ENCODE assay signal across 25 mouse cellular contexts in genomic region chr9:77914616-77915015, GRCm38 (mm10).
"Had no signal": no experiment of that assay in that cellular context is flagged by ENCODE, and none has a peak within 500 bp of the region (broad histone marks: within the 10 kb centered on the region; RNA-seq: fewer than 3 reads in every experiment).

No protein-coding gene starts in this region.

- H3K9me3 ChIP-seq: heart, embryonic 13.5 days; heart, embryonic 15.5 days; hindbrain, embryonic 13.5 days; hindbrain, embryonic 15.5 days; kidney, embryonic 15.5 days; limb, embryonic 13.5 days; limb, embryonic 15.5 days; liver, embryonic 12.5 days had no signal

- DNase-seq: gastrocnemius, postnatal 14 days; gastrocnemius, postnatal 36 days; heart, adult 18-20 months; heart, postnatal 14 days; heart, postnatal 36 days; kidney, adult 11 months; kidney, adult 2 months; kidney, adult 9 months; kidney, postnatal 14 days; kidney, postnatal 36 days; layer of hippocampus, adult 9-11 months; layer of hippocampus, postnatal 36 days; left cerebral cortex, postnatal 4 days had no signal

- H3K4me3 ChIP-seq: heart, embryonic 13.5 days; heart, embryonic 15.5 days; hindbrain, embryonic 13.5 days; hindbrain, embryonic 15.5 days; kidney, embryonic 15.5 days; limb, embryonic 13.5 days; limb, embryonic 15.5 days; liver, embryonic 12.5 days had no signal

- ATAC-seq: hindbrain, postnatal 0 days; intestine, embryonic 16.5 days; liver, embryonic 12.5 days had no signal

- H3K27me3 ChIP-seq: heart, embryonic 13.5 days; heart, embryonic 15.5 days; hindbrain, embryonic 13.5 days; hindbrain, embryonic 15.5 days; kidney, embryonic 15.5 days; limb, embryonic 13.5 days; limb, embryonic 15.5 days; liver, embryonic 12.5 days had no signal

- H3K9ac ChIP-seq: heart, embryonic 13.5 days; heart, embryonic 15.5 days; hindbrain, embryonic 13.5 days; hindbrain, embryonic 15.5 days; kidney, embryonic 15.5 days; limb, embryonic 13.5 days; limb, embryonic 15.5 days; liver, embryonic 12.5 days had no signal

- H3K36me3 ChIP-seq: heart, embryonic 13.5 days; heart, embryonic 15.5 days; hindbrain, embryonic 13.5 days; hindbrain, embryonic 15.5 days; kidney, embryonic 15.5 days; limb, embryonic 13.5 days; limb, embryonic 15.5 days; liver, embryonic 12.5 days had no signal

- H3K4me2 ChIP-seq: heart, embryonic 11.5 days; heart, embryonic 13.5 days; heart, embryonic 15.5 days; hindbrain, embryonic 13.5 days; hindbrain, embryonic 15.5 days; kidney, embryonic 15.5 days; limb, embryonic 13.5 days; limb, embryonic 15.5 days; liver, embryonic 12.5 days had no signal

- H3K27ac ChIP-seq: heart, embryonic 13.5 days; heart, embryonic 15.5 days; hindbrain, embryonic 13.5 days; hindbrain, embryonic 15.5 days; hindbrain, postnatal 0 days; kidney, embryonic 15.5 days; kidney, postnatal 0 days; limb, embryonic 13.5 days; limb, embryonic 15.5 days; liver, embryonic 12.5 days had no signal
